Mouse (Mus musculus): ENCODE data around the gene Atp5d. TPM values are rescaled to one million over a fixed set of nuclear protein-coding genes. Genes with fewer than 3 reads are reported as not detected.

Atp5d gene
- 52.3 and 60.0 TPM in 2 replicates for total RNA-seq (2017)

DNA sequence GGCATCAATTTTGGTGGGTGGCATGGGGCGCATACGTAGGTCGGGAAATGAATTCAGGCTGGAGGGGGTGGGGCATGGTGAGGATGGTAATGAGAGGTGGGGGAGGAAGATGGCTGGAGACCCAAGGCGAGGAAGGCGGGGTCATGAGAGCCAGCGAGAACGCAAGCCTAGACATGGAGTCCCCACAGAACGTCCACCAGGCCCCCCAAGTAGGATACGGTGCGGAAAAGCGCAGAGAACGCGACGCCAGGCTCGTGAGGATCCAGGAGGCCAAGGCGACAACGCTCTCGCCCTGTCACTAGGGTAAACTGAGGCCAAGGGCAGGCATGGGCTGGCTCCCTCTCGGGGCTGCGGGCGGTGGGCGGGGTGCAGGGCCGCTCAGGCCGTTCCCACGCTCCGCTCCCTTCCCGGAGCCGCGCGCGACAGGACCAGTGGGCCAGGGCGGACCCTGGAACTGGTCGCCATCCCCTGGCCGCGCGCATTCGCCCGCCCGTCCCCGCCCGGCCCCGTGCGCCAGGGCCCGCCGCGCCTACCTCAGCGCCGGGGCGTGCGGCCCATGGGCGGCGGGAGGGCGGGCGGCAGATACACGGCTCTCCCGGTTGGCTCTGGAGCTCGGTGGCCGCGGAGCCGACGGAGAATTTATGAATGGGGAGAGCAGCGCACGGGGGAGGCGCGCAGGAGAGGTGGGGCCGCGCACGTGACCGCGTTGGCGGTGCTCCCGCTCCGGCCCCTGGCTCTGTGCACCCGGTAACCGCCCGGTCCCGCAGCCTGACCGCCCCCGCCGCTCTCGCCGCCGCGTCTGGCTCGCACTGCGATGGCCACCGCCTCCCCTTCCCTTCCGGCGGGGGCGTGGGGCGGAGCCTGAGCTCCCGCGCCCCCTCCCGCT, at the start of gene Atp5d:
Gene Atp5d, plus strand, starts transcription at position 80 of the 886 bp plus-strand sequence.
- no peak for ATAC-seq (replicated peaks; ENCODE audit: low read depth, poor library complexity, severe bottlenecking)

DNA sequence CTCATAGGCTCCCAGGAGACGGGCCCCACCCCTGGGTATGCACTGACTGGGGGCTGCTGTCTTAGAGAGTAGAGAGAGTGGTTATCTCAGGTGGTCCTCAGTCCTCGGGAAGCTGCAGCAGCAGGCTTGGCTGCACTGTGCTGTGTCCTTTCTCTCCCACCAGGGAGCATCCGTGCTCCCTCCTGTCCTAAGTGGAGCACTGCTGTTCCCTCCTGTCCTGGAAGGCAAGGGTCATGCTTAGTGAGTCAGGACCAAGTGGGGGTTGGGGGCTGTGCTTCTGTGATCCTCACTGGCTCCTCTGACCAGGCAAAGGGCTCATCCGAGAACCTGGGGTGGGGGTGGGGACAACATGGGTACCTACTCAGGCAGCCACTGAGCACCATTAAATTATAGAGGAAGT, 49.3 kb upstream of the Atp5d start:
- no peak for ATAC-seq (replicated peaks; ENCODE audit: low read depth, poor library complexity, severe bottlenecking)

DNA sequence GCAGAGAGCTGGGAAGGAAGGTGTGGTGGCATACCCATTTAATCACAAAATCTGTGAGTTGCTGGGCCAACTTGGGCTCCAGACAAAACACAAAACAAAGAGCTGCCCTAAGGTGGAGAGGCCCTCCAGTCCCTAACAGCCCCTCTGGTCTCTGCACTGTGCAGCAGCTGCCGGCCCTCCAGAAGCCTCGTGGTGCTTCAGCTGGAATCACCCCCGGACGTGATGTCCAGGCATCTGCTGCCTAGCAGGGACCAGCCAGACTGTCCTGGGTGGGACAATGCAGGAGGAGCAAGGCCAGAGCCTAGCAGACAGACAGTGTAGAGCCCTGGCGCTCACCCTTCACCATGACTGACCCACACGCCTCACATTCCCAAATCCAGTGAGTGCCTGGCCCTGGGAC, 46.9 kb upstream of the Atp5d start:
- ATAC-seq (replicated peaks; ENCODE audit: low read depth, poor library complexity, severe bottlenecking): no peak

DNA sequence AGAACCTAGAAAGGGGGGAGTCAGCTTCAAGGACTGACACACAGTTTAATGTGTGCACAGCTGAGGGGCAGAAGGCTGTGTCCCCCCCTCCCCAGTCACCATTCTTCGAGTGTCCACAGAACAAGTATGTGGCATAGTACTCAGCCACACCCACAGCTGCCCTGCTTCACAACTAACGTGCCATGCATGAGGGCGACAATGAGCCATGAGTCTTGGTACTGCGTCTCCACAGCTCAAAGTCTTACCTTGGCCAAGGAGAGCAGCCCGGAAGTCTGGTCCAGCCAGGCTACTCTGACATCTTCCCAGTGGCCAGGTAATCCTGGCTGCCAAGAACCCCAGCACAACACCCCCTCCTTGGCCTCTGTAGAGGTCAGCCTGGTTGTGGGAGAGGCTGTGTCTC, 45.7 kb upstream of the Atp5d start:
- ATAC-seq (replicated peaks; ENCODE audit: low read depth, poor library complexity, severe bottlenecking): no peak

DNA sequence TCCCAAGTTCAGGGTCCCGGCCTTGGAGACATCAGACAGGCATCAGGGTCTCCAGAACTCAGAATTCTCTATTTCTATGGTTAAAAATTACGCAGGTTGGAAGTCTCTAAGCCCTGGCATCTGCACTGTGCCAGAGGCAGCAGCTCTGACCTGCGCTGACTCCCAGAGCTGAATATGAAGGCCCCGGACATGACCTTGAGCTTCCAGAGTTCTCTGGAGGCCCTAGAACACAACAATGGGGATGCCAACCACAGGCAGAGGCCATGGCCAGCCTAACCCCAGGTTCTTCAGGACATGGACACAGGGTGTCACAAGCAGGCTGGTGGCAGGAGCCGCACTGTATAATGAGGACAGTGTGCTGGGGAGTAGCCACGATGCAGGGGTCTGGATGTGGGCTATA, 44.3 kb upstream of the Atp5d start:
- no peak for ATAC-seq (replicated peaks; ENCODE audit: low read depth, poor library complexity, severe bottlenecking)

DNA sequence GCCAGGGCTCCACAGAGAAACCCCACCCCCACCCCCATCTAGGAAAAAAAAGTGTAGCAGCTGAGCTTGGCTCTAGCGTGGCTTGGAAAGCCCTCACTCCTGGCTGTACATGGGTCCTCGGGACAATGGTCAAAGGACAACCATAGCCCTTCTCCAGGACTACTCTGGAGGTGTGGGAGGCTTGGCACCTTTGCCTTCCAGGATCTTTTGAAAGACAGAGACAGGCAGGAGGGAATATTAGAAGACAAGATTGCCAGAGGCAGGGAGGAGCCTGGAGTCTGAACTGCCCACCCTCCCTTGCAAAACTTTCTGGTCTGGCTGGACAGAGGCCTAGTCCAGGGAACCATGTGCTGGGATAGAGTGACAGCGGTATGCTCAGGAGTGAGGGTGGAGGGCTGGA, 43.7 kb upstream of the Atp5d start:
- no peak for ATAC-seq (replicated peaks; ENCODE audit: low read depth, poor library complexity, severe bottlenecking)

- no peak for ATAC-seq (replicated peaks; ENCODE audit: low read depth, poor library complexity, severe bottlenecking)
Measured at GRCm38 (mm10) chr10:80095547-80095946, 42.9 kb upstream of the Atp5d start.

DNA sequence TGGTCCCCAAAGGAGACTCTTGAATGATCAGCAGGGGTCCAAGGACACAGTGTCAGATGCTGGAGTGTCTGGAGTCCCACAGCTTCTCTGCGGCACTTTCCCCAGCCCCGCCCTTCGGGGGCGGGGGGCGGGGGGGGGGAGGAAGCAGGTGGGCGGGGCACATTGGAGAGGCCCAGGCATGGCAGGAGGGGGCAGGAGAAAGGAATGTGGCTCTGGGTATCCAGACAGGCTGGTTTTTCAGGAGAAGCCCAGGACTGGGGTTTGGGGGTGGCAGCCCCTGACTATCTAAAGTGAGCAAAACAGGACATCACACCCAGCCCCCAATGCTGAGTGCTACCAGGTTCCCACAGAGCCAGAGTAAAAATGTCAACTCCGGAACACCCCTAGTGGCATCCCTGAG, 41.2 kb upstream of the Atp5d start:
- ATAC-seq (replicated peaks; ENCODE audit: low read depth, poor library complexity, severe bottlenecking): 0 out of 2 replicates have a peak, but pooled peaks have one; percentile 6

DNA sequence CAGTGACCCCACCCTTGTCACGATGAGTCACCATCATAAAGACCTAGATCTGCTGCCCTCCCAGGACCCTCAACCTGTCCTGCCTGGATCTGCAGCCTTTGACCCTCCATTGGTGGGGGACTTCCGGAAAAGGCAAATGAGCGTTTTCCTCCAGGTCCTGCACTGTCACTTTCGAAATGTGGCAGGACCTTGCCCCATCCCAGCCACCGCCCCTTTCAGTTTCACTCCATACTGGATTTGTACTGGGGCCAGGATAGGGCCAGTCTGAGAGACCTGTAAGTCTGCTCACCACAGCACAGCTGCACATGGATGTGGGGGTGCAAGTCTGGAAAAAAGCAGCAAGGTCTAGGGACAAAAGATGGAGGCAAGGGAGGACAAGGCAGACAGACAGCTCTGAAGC, 39.8 kb upstream of the Atp5d start:
- ATAC-seq (replicated peaks; ENCODE audit: low read depth, poor library complexity, severe bottlenecking): no peak

- no peak for ATAC-seq (replicated peaks; ENCODE audit: low read depth, poor library complexity, severe bottlenecking)
Measured at GRCm38 (mm10) chr10:80100982-80101381, 37.5 kb upstream of the Atp5d start.

DNA sequence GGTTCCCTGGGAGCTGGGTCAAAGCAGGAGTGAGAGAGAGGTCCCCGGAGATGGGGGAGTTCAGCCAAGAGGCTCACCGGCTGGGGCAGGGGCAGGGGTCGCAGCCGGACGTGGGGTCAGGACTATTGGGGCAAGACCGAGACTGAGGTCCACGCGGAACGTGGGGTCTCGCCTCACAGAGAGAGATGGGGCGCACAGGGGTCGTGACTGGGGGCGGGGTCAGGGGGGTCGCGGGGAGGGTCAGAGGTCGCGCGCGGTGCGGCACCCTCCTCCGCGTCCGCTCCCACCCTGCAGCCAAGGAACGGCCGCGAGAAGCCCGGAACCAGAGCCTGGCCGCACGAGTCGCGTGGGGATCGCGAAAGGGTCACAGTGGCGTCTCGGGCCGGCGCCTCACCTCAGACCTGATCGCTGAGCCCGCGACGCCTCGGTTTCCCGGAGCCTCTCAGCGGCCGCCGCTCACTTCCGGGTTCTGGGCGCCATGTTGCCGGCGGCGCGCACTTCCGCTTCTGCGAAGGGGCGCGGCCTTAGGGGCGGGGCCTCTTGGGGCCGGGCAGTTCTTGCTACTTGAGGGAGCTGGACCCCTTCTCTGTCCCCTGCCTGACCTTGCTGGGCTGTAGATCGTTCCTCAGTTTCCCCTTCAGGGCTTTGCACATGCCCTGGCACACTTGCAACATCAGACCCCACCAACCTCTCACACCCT, 36.1 kb upstream of the Atp5d start:
- ATAC-seq (replicated peaks; ENCODE audit: low read depth, poor library complexity, severe bottlenecking): peak; percentile 72

GRCm38 (mm10) chr10:80103032-80103431, 35.4 kb upstream of the Atp5d start:
- ATAC-seq (replicated peaks; ENCODE audit: low read depth, poor library complexity, severe bottlenecking): no peak

- ATAC-seq (replicated peaks; ENCODE audit: low read depth, poor library complexity, severe bottlenecking): no peak
Measured at GRCm38 (mm10) chr10:80104181-80104580, 34.3 kb upstream of the Atp5d start.

GRCm38 (mm10) chr10:80105460-80105859, 33.0 kb upstream of the Atp5d start, which contains the start of gene Sbno2:
Gene Sbno2 (minus strand): TSS chr10:80105571.
- ATAC-seq (replicated peaks; ENCODE audit: low read depth, poor library complexity, severe bottlenecking): peak; percentile 57

- ATAC-seq (replicated peaks; ENCODE audit: low read depth, poor library complexity, severe bottlenecking): no peak
Measured at GRCm38 (mm10) chr10:80105926-80106325, 32.5 kb upstream of the Atp5d start.

GRCm38 (mm10) chr10:80107678-80108077, 30.8 kb upstream of the Atp5d start:
- no peak for ATAC-seq (replicated peaks; ENCODE audit: low read depth, poor library complexity, severe bottlenecking)

- peak; percentile 52 for ATAC-seq (replicated peaks; ENCODE audit: low read depth, poor library complexity, severe bottlenecking)
Measured at GRCm38 (mm10) chr10:80114341-80115284, 23.8 kb upstream of the Atp5d start.

DNA sequence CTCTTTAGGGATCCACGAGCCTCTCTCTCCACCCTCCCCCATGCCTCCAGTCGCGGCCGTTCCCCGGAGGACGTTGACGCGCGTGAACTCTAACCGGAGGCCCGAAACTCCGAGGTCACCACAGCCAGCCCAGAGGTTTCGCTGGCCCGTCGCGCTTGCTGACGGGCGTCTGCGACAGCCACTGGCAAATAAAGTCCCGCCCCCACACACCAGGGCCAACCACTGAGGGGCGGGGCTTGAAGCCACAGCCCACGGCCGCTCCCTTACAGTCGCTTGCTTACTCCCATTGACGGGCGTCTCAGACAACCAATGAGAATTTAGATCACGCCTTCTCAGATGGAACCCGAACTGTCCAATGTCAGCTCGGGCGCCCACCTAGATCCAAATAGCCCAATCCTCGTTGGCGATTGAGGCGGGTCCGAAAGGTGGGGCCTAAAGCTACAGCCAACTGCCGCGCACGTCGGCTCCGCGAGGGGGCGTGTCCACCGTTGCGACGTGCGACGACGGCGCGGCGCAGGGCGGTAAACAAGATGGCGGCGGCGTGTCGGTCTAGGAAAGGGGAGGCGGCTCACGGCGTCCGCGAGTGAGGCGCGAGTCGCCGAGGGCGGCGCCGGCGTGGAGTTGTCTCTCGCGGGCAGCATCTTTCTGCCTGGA, 23.0 kb upstream of the Atp5d start, which contains the start of gene Stk11:
Gene Stk11, plus strand, starts transcription at position 514 of the 654 bp plus-strand sequence.
- peak; percentile 86 for ATAC-seq (replicated peaks; ENCODE audit: low read depth, poor library complexity, severe bottlenecking)

- no peak for ATAC-seq (replicated peaks; ENCODE audit: low read depth, poor library complexity, severe bottlenecking)
Measured at GRCm38 (mm10) chr10:80115944-80116335, 22.5 kb upstream of the Atp5d start.

DNA sequence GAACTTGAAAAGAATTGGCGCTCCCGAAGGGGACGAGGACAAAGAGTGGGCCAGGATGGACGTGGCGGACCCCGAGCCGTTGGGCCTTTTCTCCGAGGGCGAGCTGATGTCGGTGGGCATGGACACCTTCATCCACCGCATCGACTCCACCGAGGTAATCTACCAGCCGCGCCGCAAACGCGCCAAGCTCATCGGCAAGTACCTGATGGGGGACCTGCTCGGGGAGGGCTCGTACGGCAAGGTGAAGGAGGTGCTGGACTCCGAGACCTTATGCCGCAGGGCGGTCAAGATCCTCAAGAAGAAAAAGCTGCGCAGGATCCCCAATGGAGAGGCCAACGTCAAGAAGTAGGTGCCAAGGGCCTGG, 21.9 kb upstream of the Atp5d start:
- ATAC-seq (replicated peaks; ENCODE audit: low read depth, poor library complexity, severe bottlenecking): no peak
